ENCODE assay signal across 14 mouse cellular contexts in the genomic region with DNA sequence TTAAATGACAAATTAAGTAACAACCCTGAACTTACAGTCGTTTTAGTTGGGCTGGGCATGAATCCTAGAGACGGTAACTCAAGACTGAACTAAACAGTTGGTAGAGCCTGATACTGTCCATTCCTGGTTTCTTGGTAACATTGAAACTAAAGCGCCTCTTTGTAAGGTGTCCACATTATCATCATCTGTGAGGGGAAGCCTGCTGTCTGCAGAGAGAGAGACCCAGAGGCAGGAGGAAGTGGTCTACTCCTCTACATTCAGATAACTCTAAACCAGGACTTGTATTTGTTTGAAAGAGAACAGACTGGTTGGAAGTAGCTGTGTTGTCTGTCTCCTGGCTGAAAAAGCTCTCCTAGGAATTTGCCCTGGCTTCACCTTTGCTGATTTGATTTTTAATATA.
A peak's percentile ranks its signal among the peaks of the same experiment; 100 is the strongest.
DNase-seq lines count a peak whose midpoint lies in the region; ATAC-seq and TF ChIP-seq lines count a peak whose summit lies in the region.
"Had no signal": no experiment of that assay in that cellular context is flagged by ENCODE, and none has a peak within 500 bp of the region (broad histone marks: within the 10 kb centered on the region; RNA-seq: fewer than 3 reads in every experiment).

No protein-coding gene starts in this region.

- no peak for TF ChIP-seq EP300 in stomach, postnatal 0 days (optimal IDR thresholded peaks at IDR 0.05)

- H3K4me2 ChIP-seq in embryonic facial prominence, embryonic 13.5 days = no peak overlapping the region
- H3K4me2 ChIP-seq in limb, embryonic 15.5 days = no peak overlapping the region
- H3K4me2 ChIP-seq in stomach, embryonic 15.5 days = no peak overlapping the region
- no peak overlapping the region for H3K4me2 ChIP-seq in stomach, postnatal 0 days (replicated peaks; ENCODE audit: low read depth)
- H3K4me2 ChIP-seq: forebrain, embryonic 15.5 days; heart, embryonic 11.5 days; hindbrain, embryonic 15.5 days; limb, embryonic 13.5 days had no signal

- ATAC-seq in embryonic facial prominence, embryonic 13.5 days (ENCODE audit: insufficient number of reproducible peaks, insufficient read depth, low FRiP score, low TSS enrichment, low read depth) = no peak
- no peak for ATAC-seq in limb, embryonic 15.5 days (ENCODE audit: insufficient number of reproducible peaks, low FRiP score, low TSS enrichment, low read depth)
- no peak for ATAC-seq in stomach, embryonic 15.5 days (ENCODE audit: insufficient read depth, low FRiP score, low read depth)
- no peak for ATAC-seq in stomach, postnatal 0 days (ENCODE audit: low FRiP score, low TSS enrichment)
- ATAC-seq in megakaryocyte-erythroid progenitor cell, adult 5-6 weeks (replicated peaks; ENCODE audit: low FRiP score, low TSS enrichment, poor library complexity, severe bottlenecking) = 0 out of 2 replicates have a peak, but pooled peaks have one; percentile 17

- peaks cover 3% of the 10 kb centered on the region; the same call in 1 of the 2 replicates for H3K4me1 ChIP-seq in embryonic facial prominence, embryonic 13.5 days
- no peaks in the 10 kb centered on the region; the same call in 1 of the 2 replicates for H3K4me1 ChIP-seq in embryonic facial prominence, embryonic 10.5 days
- H3K4me1 ChIP-seq in limb, embryonic 15.5 days = 0 out of 2 replicates have a peak, but pooled peaks cover 5% of the 10 kb centered on the region
- no peaks in the 10 kb centered on the region for H3K4me1 ChIP-seq in limb, embryonic 10.5 days
- 0 out of 2 replicates have a peak, but pooled peaks cover 4% of the 10 kb centered on the region for H3K4me1 ChIP-seq in stomach, embryonic 15.5 days
- H3K4me1 ChIP-seq in stomach, postnatal 0 days (replicated peaks; ENCODE audit: control insufficient read depth, insufficient read depth) = no peaks in the 10 kb centered on the region
- H3K4me1 ChIP-seq: limb, embryonic 13.5 days had no signal

- DNase-seq in embryonic facial prominence, embryonic 10.5 days (ENCODE audit: low spot score) = no peak
- no peak for DNase-seq in limb, embryonic 10.5 days (ENCODE audit: low spot score)
- no peak for DNase-seq in stomach, postnatal 0 days (ENCODE audit: low spot score)
- no peak for DNase-seq in right cerebral cortex, postnatal 10 days (ENCODE audit: low spot score in 2 of 2)

- TF ChIP-seq CTCF in stomach, postnatal 0 days (IDR thresholded peaks at IDR 0.05; ENCODE audit: low read depth) = no peak

- H3K9me3 ChIP-seq in embryonic facial prominence, embryonic 13.5 days = no peaks in the 10 kb centered on the region
- no peaks in the 10 kb centered on the region for H3K9me3 ChIP-seq in embryonic facial prominence, embryonic 10.5 days
- H3K9me3 ChIP-seq in limb, embryonic 15.5 days = no peaks in the 10 kb centered on the region
- H3K9me3 ChIP-seq in limb, embryonic 10.5 days (replicated peaks) = no peaks in the 10 kb centered on the region
- H3K9me3 ChIP-seq in stomach, embryonic 15.5 days = no peaks in the 10 kb centered on the region
- no peaks in the 10 kb centered on the region for H3K9me3 ChIP-seq in stomach, postnatal 0 days (ENCODE audit: control insufficient read depth, low read length)
- H3K9me3 ChIP-seq: forebrain, embryonic 15.5 days; hindbrain, embryonic 15.5 days; limb, embryonic 13.5 days had no signal

- H3K36me3 ChIP-seq in embryonic facial prominence, embryonic 13.5 days = 0 out of 2 replicates have a peak, but pooled peaks cover 5% of the 10 kb centered on the region
- H3K36me3 ChIP-seq in embryonic facial prominence, embryonic 10.5 days (replicated peaks) = peaks cover 12% of the 10 kb centered on the region; the same call in 1 of the 2 replicates
- H3K36me3 ChIP-seq in limb, embryonic 15.5 days = no peaks in the 10 kb centered on the region
- H3K36me3 ChIP-seq in limb, embryonic 10.5 days = peaks cover 9% of the 10 kb centered on the region; the same call in 1 of the 2 replicates
- no peaks in the 10 kb centered on the region for H3K36me3 ChIP-seq in stomach, embryonic 15.5 days
- H3K36me3 ChIP-seq in stomach, postnatal 0 days (ENCODE audit: control insufficient read depth, insufficient read depth, low read length) = no peaks in the 10 kb centered on the region
- H3K36me3 ChIP-seq: forebrain, embryonic 15.5 days; hindbrain, embryonic 15.5 days had no signal

- 0 out of 2 replicates have a peak overlapping the region, but pooled peaks have one; percentile 39 for H3K27ac ChIP-seq in embryonic facial prominence, embryonic 13.5 days
- no peak overlapping the region for H3K27ac ChIP-seq in embryonic facial prominence, embryonic 10.5 days (replicated peaks)
- peak overlapping the region; percentile 22; the same call in 1 of the 2 replicates for H3K27ac ChIP-seq in limb, embryonic 15.5 days
- H3K27ac ChIP-seq in limb, embryonic 10.5 days = no peak overlapping the region
- no peak overlapping the region for H3K27ac ChIP-seq in stomach, embryonic 15.5 days
- H3K27ac ChIP-seq in stomach, postnatal 0 days (replicated peaks) = no peak overlapping the region
- H3K27ac ChIP-seq: forebrain, embryonic 15.5 days; hindbrain, embryonic 15.5 days; left cerebral cortex, adult 2 months; limb, embryonic 13.5 days; liver, embryonic 14.5 days had no signal

- 78% methylated on average over 3 of the region's 3 CpGs for WGBS in embryonic facial prominence, embryonic 13.5 days
- 86% methylated on average over 3 of the region's 3 CpGs for WGBS in embryonic facial prominence, embryonic 10.5 days
- WGBS in limb, embryonic 15.5 days = 67% methylated on average over 3 of the region's 3 CpGs
- WGBS in limb, embryonic 10.5 days = 78% methylated on average over 3 of the region's 3 CpGs
- WGBS in stomach, embryonic 15.5 days = 69% methylated on average over 3 of the region's 3 CpGs
- 63% methylated on average over 3 of the region's 3 CpGs for WGBS in stomach, postnatal 0 days

- H3K4me3 ChIP-seq in embryonic facial prominence, embryonic 13.5 days = no peak overlapping the region
- H3K4me3 ChIP-seq in embryonic facial prominence, embryonic 10.5 days = no peak overlapping the region
- H3K4me3 ChIP-seq in limb, embryonic 15.5 days = no peak overlapping the region
- H3K4me3 ChIP-seq in limb, embryonic 10.5 days = no peak overlapping the region
- no peak overlapping the region for H3K4me3 ChIP-seq in stomach, embryonic 15.5 days (replicated peaks)
- H3K4me3 ChIP-seq in stomach, postnatal 0 days (ENCODE audit: low read depth, low read length) = no peak overlapping the region
- H3K4me3 ChIP-seq: forebrain, embryonic 15.5 days; hindbrain, embryonic 15.5 days; left cerebral cortex, adult 2 months; limb, embryonic 13.5 days had no signal

- H3K27me3 ChIP-seq in embryonic facial prominence, embryonic 13.5 days = no peaks in the 10 kb centered on the region
- no peaks in the 10 kb centered on the region for H3K27me3 ChIP-seq in embryonic facial prominence, embryonic 10.5 days (replicated peaks; ENCODE audit: low read depth, poor library complexity, severe bottlenecking)
- H3K27me3 ChIP-seq in limb, embryonic 15.5 days = no peaks in the 10 kb centered on the region
- H3K27me3 ChIP-seq in limb, embryonic 10.5 days (ENCODE audit: low read depth, poor library complexity, severe bottlenecking) = no peaks in the 10 kb centered on the region
- no peaks in the 10 kb centered on the region for H3K27me3 ChIP-seq in stomach, embryonic 15.5 days (replicated peaks)
- no peaks in the 10 kb centered on the region for H3K27me3 ChIP-seq in stomach, postnatal 0 days (ENCODE audit: control insufficient read depth, insufficient read depth, low read length)
- H3K27me3 ChIP-seq: forebrain, embryonic 15.5 days; hindbrain, embryonic 15.5 days; limb, embryonic 13.5 days had no signal

- no peak overlapping the region for H3K9ac ChIP-seq in embryonic facial prominence, embryonic 13.5 days
- H3K9ac ChIP-seq in limb, embryonic 15.5 days = no peak overlapping the region
- 0 out of 2 replicates have a peak overlapping the region, but pooled peaks have one; percentile 29 for H3K9ac ChIP-seq in stomach, embryonic 15.5 days
- no peak overlapping the region for H3K9ac ChIP-seq in stomach, postnatal 0 days (ENCODE audit: low read length)
- H3K9ac ChIP-seq: forebrain, embryonic 15.5 days; hindbrain, embryonic 15.5 days; limb, embryonic 13.5 days; liver, embryonic 14.5 days had no signal

Comparison
In these comparisons a context has a peak if more than half of its experiments do, and no peak if none do; other contexts are left out.
1. H3K27ac ChIP-seq: peak in embryonic facial prominence, embryonic 13.5 days (single experiment) and limb, embryonic 15.5 days (single experiment); none in embryonic facial prominence, embryonic 10.5 days (single experiment), limb, embryonic 10.5 days (single experiment), stomach, embryonic 15.5 days (single experiment) and stomach, postnatal 0 days (single experiment).